Mouse (Mus musculus) liver, postnatal 0 days (tissue): ENCODE data around the gene Gm28047.

Experiments used
- CTCF ChIP-seq: sonication (generic); IDR thresholded peaks from 2 replicates; pipeline ENCODE4 v1.5.1; 2016; ENCODE audit warnings: antibody characterized with exemption, low read depth
- EP300 ChIP-seq: IDR thresholded peaks from 2 replicates; pipeline ENCODE4 v1.6.1; 2016; ENCODE audit warnings: antibody characterized with exemption, low read depth, mild to moderate bottlenecking

DNA sequence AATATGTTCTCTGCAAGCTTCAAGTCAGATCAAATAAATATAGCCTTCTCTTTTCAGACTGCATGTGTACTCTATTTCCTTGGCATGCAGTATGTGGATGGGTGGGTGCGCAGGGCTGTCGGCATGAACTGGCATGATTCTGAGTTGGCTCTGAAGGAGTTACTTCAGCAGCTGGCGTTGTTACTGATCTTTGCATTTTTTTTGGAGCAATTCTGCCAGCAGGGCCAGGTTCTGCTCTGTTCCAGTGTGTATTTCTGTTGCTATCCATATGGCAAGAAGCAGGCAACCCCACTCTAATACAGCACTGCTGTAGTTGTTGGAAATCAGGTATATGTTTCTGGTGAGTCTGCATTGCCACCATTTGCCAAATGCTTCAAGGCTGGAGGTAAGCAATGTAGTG, 10.9 kb upstream of the Gm28047 start:
- TF ChIP-seq CTCF (no peak), EP300 (no peak)
